Mouse (Mus musculus) G1E (cell line): ENCODE results near the gene Mmp19.

ENCODE experiments used
- CTCF ChIP-seq: IDR thresholded peaks from 2 replicates; pipeline ENCODE4 v1.5.1; 2012; ENCODE audit warnings: low read depth, low read length, inconsistent platforms, mixed read lengths
- GATA1 ChIP-seq: IDR thresholded peaks from 2 replicates; pipeline ENCODE4 v1.6.1; 2012; ENCODE audit warnings: borderline replicate concordance, low read length, inconsistent platforms, mixed read lengths
- GATA2 ChIP-seq: IDR thresholded peaks from 2 replicates; pipeline ENCODE4 v1.6.1; 2012; ENCODE audit warnings: low read depth, low read length, inconsistent platforms, borderline replicate concordance
- POLR2AphosphoS5 ChIP-seq: IDR thresholded peaks from 2 replicates; pipeline ENCODE4 v1.6.1; 2012; ENCODE audit warnings: low read depth, low read length, inconsistent platforms; ENCODE audit not compliant: insufficient replicate concordance
- TAL1 ChIP-seq: conservative IDR thresholded peaks from 2 replicates; pipeline ENCODE4 v1.6.1; 2012; ENCODE audit warnings: low read depth, low read length, inconsistent platforms, mixed read lengths

GRCm38 (mm10) chr10:128747646-128748251 lies 43.0 kb upstream of the Mmp19 start, which contains the start of gene Pym1:
- TF ChIP-seq CTCF (no peak), GATA1 (no peak), GATA2 (no peak), POLR2AphosphoS5 (0 out of 2 replicates have a peak, but pooled peaks have one; percentile 21), TAL1 (no peak)
